Mouse (Mus musculus) myocyte (in vitro differentiated cells): ENCODE measurements around the gene Kazn. TPM values are rescaled to one million over a fixed set of nuclear protein-coding genes. Genes with fewer than 3 reads are reported as not detected.

Experiments used
- H3K27me3 ChIP-seq: one replicate; pipeline ENCODE4 v1.6.1; 2011; ENCODE audit not compliant: control insufficient read depth, insufficient read depth, insufficient read length
- H3K36me3 ChIP-seq: one replicate; pipeline ENCODE4 v1.6.1; 2011; ENCODE audit not compliant: control insufficient read depth, insufficient read depth
- H3K4me2 ChIP-seq: one replicate; pipeline ENCODE4 v1.6.1; 2011; ENCODE audit warnings: low read depth, control low read depth
- H3K4me3 ChIP-seq: one replicate; pipeline ENCODE4 v1.5.1; 2011; ENCODE audit warnings: mild to moderate bottlenecking, control low read depth, moderate library complexity
- H3K79me2 ChIP-seq: one replicate; pipeline ENCODE4 v1.6.1; 2011; ENCODE audit not compliant: control insufficient read depth, insufficient read depth
- H3ac ChIP-seq: one replicate; pipeline ENCODE4 v1.6.1; 2011; ENCODE audit not compliant: control insufficient read depth, insufficient read length
- CEBPB ChIP-seq: IDR thresholded peaks from 2 replicates; pipeline ENCODE4 v1.6.1; 2011; ENCODE audit warnings: mild to moderate bottlenecking, moderate library complexity; ENCODE audit not compliant: poor library complexity, insufficient read depth, severe bottlenecking
- E2F4 ChIP-seq: IDR thresholded peaks from one replicate; pipeline ENCODE4 v1.6.1; 2011; ENCODE audit warnings: mild to moderate bottlenecking, control low read depth, moderate library complexity; ENCODE audit not compliant: insufficient read depth
- MAX ChIP-seq: IDR thresholded peaks from one replicate; pipeline ENCODE4 v1.6.1; 2011; ENCODE audit warnings: low read depth, mild to moderate bottlenecking, control low read depth
- MYOD1 ChIP-seq, 3 experiments: IDR thresholded peaks; one replicate each; pipeline ENCODE4 v1.6.1; 2011; ENCODE audit warnings: control low read depth in 2 of 3, low read depth in 2 of 3, mild to moderate bottlenecking in 2 of 3, moderate library complexity in 1 of 3; ENCODE audit not compliant: insufficient read length in 2 of 3, control insufficient read depth in 1 of 3
- MYOG ChIP-seq, 3 experiments: IDR thresholded peaks; one replicate each; pipeline ENCODE4 v1.6.1; 2011; ENCODE audit warnings: control low read depth in 2 of 3, low read depth in 2 of 3, mild to moderate bottlenecking in 2 of 3; ENCODE audit not compliant: insufficient read length in 2 of 3, control insufficient read depth in 1 of 3, insufficient read depth in 1 of 3
- POLR2A ChIP-seq: IDR thresholded peaks from one replicate; pipeline ENCODE4 v1.6.1; 2011; ENCODE audit warnings: low read depth, mild to moderate bottlenecking, control low read depth, moderate library complexity; ENCODE audit not compliant: insufficient read length
- POLR2AphosphoS2 ChIP-seq: IDR thresholded peaks from one replicate; pipeline ENCODE4 v1.6.1; 2011; ENCODE audit warnings: low read depth, control low read depth; ENCODE audit not compliant: insufficient read length
- REST ChIP-seq: IDR thresholded peaks from one replicate; pipeline ENCODE4 v1.6.1; 2011; ENCODE audit warnings: mild to moderate bottlenecking, control low read depth, moderate library complexity; ENCODE audit not compliant: insufficient read depth, insufficient read length
- SRF ChIP-seq: IDR thresholded peaks from one replicate; pipeline ENCODE4 v1.6.1; 2011; ENCODE audit warnings: low read depth; ENCODE audit not compliant: control insufficient read depth, insufficient read length
- TCF12 ChIP-seq: IDR thresholded peaks from one replicate; pipeline ENCODE4 v1.6.1; 2011; ENCODE audit warnings: mild to moderate bottlenecking, control low read depth; ENCODE audit not compliant: poor library complexity, insufficient read depth, severe bottlenecking
- TCF3 ChIP-seq: IDR thresholded peaks from one replicate; pipeline ENCODE4 v1.6.1; 2011; ENCODE audit warnings: low read depth, control low read depth; ENCODE audit not compliant: insufficient read length
- USF1 ChIP-seq: IDR thresholded peaks from one replicate; pipeline ENCODE4 v1.6.1; 2011; ENCODE audit warnings: low read depth, mild to moderate bottlenecking, control low read depth, moderate library complexity
- polyA plus RNA-seq: library from polyadenylated mRNA; unstranded; fragments of >200 nt; fragmentation: generic; extraction: Trizol; gene quantifications from one replicate; pipeline ENCODE4 v1.2.1, GENCODE M21; 2012; ENCODE audit warnings: missing spikeins

The Kazn gene
- polyA plus RNA-seq, 1 experiment, result not detected

DNA sequence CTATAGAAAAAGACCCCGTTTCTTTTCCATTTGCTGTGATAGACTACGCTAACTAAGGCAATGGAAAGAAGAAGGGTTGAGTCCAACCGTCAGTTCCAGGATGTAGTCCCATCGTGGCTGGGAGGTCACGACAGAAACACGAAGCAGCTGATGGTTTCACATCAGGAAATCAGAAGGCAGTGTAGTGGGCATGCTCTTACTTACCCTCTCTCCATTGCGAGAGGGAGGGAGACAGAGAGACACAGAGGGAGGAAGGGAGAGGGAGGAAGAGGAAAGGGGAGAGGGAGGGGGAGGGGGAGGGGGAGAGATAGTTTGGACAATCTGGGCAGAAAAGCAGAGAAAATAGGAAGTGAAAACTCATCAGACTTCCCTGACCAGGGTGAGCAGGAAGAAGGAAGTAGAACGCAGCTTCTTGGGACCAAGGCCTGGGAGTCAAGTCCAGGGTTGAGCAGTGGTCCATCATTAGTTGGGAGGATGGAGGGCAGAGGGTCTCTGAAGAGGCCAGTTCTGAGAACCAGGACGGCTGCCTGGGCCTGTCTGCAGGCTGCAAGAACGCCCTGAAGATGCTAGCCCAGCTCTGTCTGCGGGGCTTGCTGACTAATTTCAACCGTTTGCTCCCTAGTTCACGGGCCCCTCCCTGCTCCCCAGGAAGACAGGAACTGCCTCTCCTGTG is 165.0 kb downstream of the Kazn start:
- Histone ChIP-seq H3K4me3 (no peak overlapping the region), H3K79me2 (no peaks in the 10 kb centered on the region), H3ac (no peak overlapping the region), H3K4me2 (no peak overlapping the region), H3K27me3 (no peaks in the 10 kb centered on the region), H3K36me3 (no peaks in the 10 kb centered on the region)
- TF ChIP-seq CEBPB (no peak), TCF3 (no peak), USF1 (no peak), POLR2AphosphoS2 (no peak), MAX (no peak), MYOD1 (IDR thresholded peaks at IDR 0.05; ENCODE audit: control insufficient read depth in 1 of 3, insufficient read length in 2 of 3, low read depth in 2 of 3) (no peak)

DNA sequence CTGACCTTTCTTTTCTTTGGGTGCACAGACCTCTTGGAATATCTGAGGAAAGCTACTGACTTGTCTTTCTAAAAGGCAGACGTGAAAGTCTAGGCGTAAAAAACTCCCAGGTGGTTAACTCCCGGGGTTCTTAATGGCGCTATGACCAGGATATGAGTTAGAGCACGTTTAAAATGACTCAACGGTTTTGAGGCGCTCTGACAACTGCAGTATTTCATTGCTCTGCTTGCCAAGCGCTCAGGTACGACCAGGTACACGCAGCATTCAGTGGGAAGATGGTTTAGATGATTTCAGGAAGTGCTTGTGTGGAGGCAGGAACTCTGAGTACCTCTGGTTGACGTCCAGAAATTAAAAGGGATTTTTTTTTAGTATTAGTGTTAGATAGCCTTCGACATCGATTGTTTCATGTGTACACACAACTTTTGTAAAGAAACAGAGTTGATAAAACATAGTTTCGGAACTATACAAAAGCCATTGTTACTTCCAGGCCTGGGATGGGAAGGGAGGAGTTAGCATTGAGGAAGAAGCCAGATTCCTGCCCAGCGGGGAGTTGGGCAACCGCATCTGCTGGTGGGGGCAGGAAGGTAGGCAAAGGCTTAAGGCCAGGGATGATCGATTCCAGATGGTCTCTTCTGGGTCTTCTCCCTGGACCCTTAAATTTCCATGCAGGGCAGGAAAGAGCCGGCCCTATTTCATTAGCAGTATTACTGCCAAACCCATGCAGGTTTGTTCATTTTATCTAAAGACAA is 167.8 kb downstream of the Kazn start:
- TF ChIP-seq MYOG (IDR thresholded peaks at IDR 0.05; ENCODE audit: control insufficient read depth in 1 of 3, insufficient read depth in 1 of 3, insufficient read length in 2 of 3, low read depth in 2 of 3), result no peak
- TF ChIP-seq REST, result no peak
- no peak for TF ChIP-seq TCF12
- TF ChIP-seq MAX, result no peak
- TF ChIP-seq SRF, result no peak
- TF ChIP-seq USF1, result no peak
- no peak for TF ChIP-seq POLR2AphosphoS2
- TF ChIP-seq MYOD1 (IDR thresholded peaks at IDR 0.05; ENCODE audit: control insufficient read depth in 1 of 3, insufficient read length in 2 of 3, low read depth in 2 of 3), result no peak
- no peak for TF ChIP-seq TCF3
- TF ChIP-seq E2F4, result no peak
- TF ChIP-seq POLR2A, result no peak
- H3K4me3 ChIP-seq, result no peak overlapping the region
- H3ac ChIP-seq, result no peak overlapping the region

DNA sequence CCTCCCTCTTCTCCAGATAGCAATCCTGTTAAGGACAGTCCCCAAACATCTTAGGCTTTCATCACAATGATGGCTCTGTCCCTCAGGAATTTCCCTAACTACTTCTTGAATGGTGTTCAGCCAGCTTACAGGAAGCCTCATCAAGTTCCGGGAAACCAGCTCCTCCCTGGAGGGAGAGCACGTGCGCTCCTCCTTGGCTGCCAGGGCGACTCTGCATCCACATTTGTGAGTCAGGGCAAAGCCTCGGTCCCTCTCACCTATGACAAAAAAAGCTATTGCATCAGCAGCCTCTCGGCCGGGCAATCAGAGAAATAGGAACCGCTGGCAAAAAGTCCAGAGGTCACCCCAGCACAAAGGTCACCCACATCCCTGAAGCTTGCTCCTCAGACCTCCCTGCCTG is 168.4 kb downstream of the Kazn start:
- TF ChIP-seq MYOG (IDR thresholded peaks at IDR 0.05; ENCODE audit: control insufficient read depth in 1 of 3, insufficient read depth in 1 of 3, insufficient read length in 2 of 3, low read depth in 2 of 3), result no peak
- no peak for TF ChIP-seq MAX
- TF ChIP-seq POLR2AphosphoS2, result no peak
- TF ChIP-seq E2F4, result no peak
- no peak for TF ChIP-seq SRF
- Histone ChIP-seq H3K4me3 (no peak overlapping the region), H3K79me2 (no peaks in the 10 kb centered on the region), H3K4me2 (no peak overlapping the region), H3K27me3 (no peaks in the 10 kb centered on the region), H3ac (no peak overlapping the region), H3K36me3 (no peaks in the 10 kb centered on the region)

More for the DNA sequence above, 167.8 kb downstream of the Kazn start:
- Histone ChIP-seq H3K36me3 (no peaks in the 10 kb centered on the region), H3K27me3 (no peaks in the 10 kb centered on the region), H3K79me2 (no peaks in the 10 kb centered on the region), H3K4me2 (no peak overlapping the region)

DNA sequence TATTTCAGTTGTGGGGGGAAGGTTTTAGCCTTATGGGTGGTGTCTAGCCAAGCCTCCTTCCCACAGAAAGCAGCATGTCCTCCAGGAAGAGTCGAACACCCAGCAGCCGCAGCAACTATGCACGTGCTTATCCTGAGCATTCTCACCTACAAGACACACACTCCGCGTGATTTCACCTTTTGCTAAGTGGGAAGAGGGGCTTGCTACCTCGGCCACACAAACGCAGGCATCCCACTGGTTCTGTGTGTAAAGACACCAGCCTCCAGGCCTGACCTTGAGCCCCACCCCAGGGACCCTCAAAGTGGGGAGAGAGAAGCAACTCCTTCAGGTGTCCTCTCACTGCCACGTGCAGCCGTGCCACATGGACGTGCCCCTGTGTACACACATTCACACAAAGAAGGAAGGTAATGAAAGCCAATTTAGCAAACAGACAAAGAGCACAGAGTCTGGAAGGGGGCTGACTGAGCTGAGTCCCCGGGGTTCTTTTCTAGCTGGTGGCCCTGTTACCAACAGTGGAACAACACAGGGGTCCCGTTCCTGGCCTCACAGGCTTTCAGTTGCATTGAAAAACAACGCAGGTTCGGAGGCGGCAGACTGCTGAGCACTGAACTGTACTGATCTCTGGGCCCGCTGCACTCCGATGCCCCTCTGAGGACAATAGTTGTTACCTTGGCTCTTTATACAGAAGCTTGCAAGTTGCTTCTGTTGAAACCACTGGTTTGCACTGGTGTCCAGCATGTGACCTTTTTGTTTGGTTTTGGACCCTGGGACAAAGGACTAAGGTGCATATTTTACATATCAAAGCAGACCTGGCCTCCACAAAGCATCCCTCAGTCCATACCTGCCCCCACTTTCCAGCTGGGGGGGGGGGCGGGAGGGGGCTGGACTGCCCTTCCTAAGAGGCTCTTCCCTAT is 170.0 kb downstream of the Kazn start:
- H3K79me2 ChIP-seq, result no peaks in the 10 kb centered on the region
- no peak overlapping the region for H3K4me2 ChIP-seq
- TF ChIP-seq REST (no peak), TCF3 (no peak), POLR2A (no peak), CEBPB (no peak), USF1 (no peak), SRF (no peak), E2F4 (no peak), MYOG (IDR thresholded peaks at IDR 0.05; ENCODE audit: control insufficient read depth in 1 of 3, insufficient read depth in 1 of 3, insufficient read length in 2 of 3, low read depth in 2 of 3) (no peak), TCF12 (no peak), POLR2AphosphoS2 (no peak), MYOD1 (IDR thresholded peaks at IDR 0.05; ENCODE audit: control insufficient read depth in 1 of 3, insufficient read length in 2 of 3, low read depth in 2 of 3) (no peak), MAX (no peak)
- H3K27me3 ChIP-seq, result no peaks in the 10 kb centered on the region
- no peaks in the 10 kb centered on the region for H3K36me3 ChIP-seq
- H3ac ChIP-seq, result no peak overlapping the region
- no peak overlapping the region for H3K4me3 ChIP-seq
